Mouse (Mus musculus) T-helper 1 cell (primary cell): ENCODE measurements around the gene Thoc6.

Experiments
- in situ Hi-C: fragments of 300-600 bp; cut with MboI, MseI; formaldehyde crosslinking; loops from one replicate; pipeline ENCODE4 v1.15.1; 2025; ENCODE audit warnings: high pct_unique_total_duplicates

Thoc6 gene

DNA sequence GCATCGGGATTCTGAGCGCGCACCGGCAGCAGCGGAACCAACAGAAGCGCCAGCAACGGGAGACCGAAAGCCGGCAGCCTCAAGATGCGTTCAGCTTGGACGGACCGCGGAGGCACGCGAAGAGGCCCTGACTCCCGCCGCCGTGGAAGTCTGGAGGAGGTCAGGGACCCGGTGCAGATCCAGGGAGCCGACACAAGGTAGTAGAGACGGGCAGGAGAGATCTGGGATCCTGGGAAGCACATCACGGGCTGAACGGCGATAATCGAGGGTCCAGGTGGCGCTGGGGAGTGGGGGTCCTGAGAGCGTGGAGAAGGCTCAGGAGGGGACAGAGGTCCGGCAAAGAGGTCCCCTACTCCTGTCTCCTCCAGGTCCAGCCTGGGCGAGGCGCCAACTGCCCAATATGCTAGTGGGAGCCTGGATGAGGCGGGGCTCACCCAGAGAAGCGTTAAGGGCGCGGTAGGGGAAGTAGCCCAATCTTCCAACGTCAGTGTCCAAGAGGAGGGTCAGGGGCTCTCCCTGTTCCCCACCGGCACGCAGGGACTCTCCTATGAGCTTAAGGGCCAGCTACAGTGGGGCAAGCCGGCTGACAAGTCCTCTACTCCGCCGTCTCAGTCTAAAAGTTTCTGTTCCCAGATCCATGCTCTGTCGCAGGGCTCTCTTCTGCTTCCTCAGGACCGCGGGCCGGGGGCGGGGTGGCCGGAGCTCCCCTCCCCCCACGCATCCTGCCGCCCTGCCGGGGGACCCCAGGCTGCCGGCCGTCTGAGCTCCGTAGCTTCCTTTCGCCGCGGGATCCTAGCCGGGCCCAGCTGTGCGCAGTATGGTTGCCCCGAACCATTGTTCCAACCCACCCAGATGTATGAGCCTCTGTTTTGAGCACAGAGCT lies 28.8 kb downstream of the Thoc6 start, which contains the start of gene Mmp25:
TSS of gene Mmp25 (minus strand) at position 665 of the 883 bp plus-strand sequence.
- in situ Hi-C loops: no loop called here

DNA sequence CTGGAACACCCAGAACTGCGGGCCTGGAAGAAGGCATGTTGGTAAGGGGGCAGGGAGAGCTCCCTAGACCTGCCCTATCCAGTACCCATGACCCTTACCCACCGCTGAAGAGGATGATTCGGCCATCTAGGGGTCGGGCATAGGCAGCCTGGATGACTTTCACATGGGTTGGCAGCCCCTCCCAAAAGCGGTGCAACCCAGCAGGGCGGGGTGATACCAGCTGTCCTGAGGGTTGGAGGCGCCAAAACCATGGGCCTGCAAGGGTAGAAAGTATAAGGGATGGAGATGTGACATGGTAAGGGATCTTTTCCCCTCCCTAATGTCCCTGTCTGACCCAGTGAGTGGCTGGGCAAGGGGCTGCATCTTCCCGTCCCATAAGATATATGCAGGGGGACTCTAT lies 42.4 kb downstream of the Thoc6 start:
- in situ Hi-C loops: no loop called here

DNA sequence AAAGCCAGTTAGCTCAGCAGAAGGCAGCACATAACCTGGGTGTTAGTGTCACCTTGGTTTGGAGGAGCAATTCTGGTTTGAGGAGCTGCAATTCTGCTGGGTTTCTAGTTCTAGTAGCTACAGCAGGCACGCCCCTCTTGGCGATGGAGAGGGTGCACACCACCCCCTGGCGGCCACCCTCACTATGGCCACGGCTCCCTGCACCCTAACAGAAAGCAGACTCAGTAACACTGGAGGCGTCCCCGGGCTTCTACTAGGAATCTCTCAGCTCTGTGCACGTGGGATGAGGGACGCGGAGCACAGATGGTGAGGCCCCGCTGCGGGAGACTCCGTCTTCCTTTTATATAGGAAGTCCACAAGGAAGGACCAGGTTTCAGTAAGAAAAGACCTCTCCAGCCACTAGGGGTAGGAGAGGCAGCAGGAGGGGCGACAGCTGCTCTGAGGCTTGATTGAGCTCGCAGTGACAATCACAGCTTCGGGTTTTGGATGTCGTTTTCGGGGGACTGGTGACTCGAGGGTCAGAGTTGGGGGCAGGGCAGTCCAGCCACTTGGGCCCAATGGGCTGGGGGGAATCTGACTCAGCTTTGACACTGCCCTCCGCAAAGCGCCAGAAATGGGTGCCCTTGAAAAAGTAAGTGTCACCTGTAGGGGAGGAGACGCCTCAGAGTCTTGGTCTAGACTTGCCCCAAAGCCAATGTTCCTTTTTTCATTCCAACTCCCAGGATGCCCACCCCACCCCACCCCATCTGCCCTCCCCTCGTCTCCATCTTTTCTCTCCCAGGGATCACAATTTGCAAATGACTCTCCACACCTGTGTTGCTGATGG lies 43.3 kb downstream of the Thoc6 start:
- in situ Hi-C loops: no loop called here

DNA sequence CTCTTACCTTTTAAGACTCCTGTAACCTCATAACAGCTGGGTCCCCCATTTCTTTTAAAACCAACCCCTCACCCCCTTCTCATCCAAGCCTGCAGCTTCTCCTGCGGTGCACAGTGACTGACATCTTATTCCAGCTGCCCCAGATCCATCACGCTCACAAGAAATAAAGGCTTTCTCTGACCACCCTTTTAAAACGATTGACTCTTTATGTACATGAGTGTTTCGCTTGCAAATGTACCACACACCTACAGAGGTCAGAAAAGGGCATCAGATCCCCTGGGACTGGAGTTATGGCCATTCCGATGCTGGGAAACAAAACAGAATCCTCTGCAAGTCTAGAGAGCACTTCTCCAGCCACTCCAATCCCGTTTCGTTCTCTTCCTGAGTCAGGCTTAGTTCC lies 45.9 kb downstream of the Thoc6 start:
- in situ Hi-C loops: no loop called here

DNA sequence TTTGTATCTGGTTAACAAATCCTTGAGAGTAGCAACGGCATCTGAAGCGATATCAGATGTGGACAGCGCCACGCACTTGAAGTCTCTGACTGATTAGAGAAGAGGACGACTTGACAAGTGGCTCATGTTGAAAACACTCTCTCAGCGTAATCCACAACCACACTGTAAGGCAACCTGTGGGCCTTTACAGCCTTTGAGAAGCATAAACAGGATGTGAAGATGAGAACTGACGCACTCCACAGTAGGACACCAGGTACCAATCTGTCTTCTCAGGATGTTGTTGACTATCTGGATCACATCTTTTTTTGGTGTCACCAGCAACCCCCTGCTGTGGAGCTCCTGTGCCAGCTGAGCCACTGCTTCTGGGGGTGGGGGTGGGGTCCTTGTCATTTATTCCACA lies 53.3 kb downstream of the Thoc6 start:
- in situ Hi-C loops: no loop called here
